Mouse (Mus musculus) CH12.LX (cell line): ENCODE measurements around the gene Ctss. TPM values are rescaled to one million over a fixed set of nuclear protein-coding genes. Genes with fewer than 3 reads are reported as not detected.

Experiments used
- DNase-seq: peaks from one replicate; pipeline ENCODE4 v3.0.0-alpha.2; 2013; ENCODE audit errors: extremely low read depth
- H3K27ac ChIP-seq: 2 replicates; pipeline ENCODE4 v1.5.1; 2012; ENCODE audit warnings: low read depth, mild to moderate bottlenecking, control low read depth, moderate library complexity; ENCODE audit not compliant: insufficient read depth
- H3K27me3 ChIP-seq: replicated peaks from 2 replicates; pipeline ENCODE3; 2012; ENCODE audit warnings: inconsistent platforms
- H3K36me3 ChIP-seq, 2 experiments: replicated peaks in 1 of 2; 2 replicates each; pipeline versions ENCODE3 to v1.6.1; 2012; ENCODE audit warnings: inconsistent platforms in 1 of 2, low read length in 1 of 2, mild to moderate bottlenecking in 1 of 2, mixed read lengths in 1 of 2, moderate library complexity in 1 of 2; ENCODE audit not compliant: control insufficient read depth in 1 of 2, insufficient read depth in 1 of 2
- H3K4me1 ChIP-seq, 2 experiments: 2 replicates each; pipeline ENCODE4 v1.6.1; 2012; ENCODE audit warnings: inconsistent platforms in 1 of 2, moderate library complexity in 1 of 2; ENCODE audit not compliant: insufficient read depth in 2 of 2, control insufficient read depth in 1 of 2
- H3K4me2 ChIP-seq: 2 replicates; pipeline ENCODE4 v1.6.1; 2012; ENCODE audit warnings: low read depth, mild to moderate bottlenecking, control low read depth; ENCODE audit not compliant: poor library complexity, insufficient read depth, severe bottlenecking
- H3K4me3 ChIP-seq, 3 experiments: fragments of 150-350 bp in 1 of 3; sonication (generic) in 1 of 3; replicated peaks in 1 of 3; 2 replicates each; pipeline versions ENCODE3 to v1.5.1; 2011 to 2012; ENCODE audit warnings: low read depth in 2 of 3, low read length in 2 of 3, mild to moderate bottlenecking in 2 of 3, moderate library complexity in 2 of 3, control low read depth in 1 of 3, improper control_type of control experiment in 1 of 3, inconsistent platforms in 1 of 3, mixed read lengths in 1 of 3; ENCODE audit not compliant: poor library complexity in 1 of 3
- H3K79me2 ChIP-seq: replicated peaks from 2 replicates; pipeline ENCODE4 v1.6.1; 2012; ENCODE audit warnings: mild to moderate bottlenecking, moderate library complexity; ENCODE audit not compliant: control insufficient read depth, poor library complexity, insufficient read depth, severe bottlenecking; ENCODE audit errors: extremely low read depth
- H3K9ac ChIP-seq: 2 replicates; pipeline ENCODE4 v1.6.1; 2012; ENCODE audit warnings: low read depth, mild to moderate bottlenecking, control low read depth, moderate library complexity; ENCODE audit not compliant: insufficient read depth
- H3K9me3 ChIP-seq: replicated peaks from 2 replicates; pipeline ENCODE3; 2012; ENCODE audit warnings: low read length, inconsistent platforms, mixed read lengths
- CHD1 ChIP-seq: IDR thresholded peaks from 2 replicates; pipeline ENCODE4 v1.6.1; 2012; ENCODE audit warnings: low read depth, low read length, improper control_type of control experiment, inconsistent platforms
- CHD2 ChIP-seq: IDR thresholded peaks from 2 replicates; pipeline ENCODE4 v1.6.1; 2011; ENCODE audit warnings: low read length, improper control_type of control experiment
- ELF1 ChIP-seq: IDR thresholded peaks from 2 replicates; pipeline ENCODE4 v1.6.1; 2014; ENCODE audit warnings: low read depth, mild to moderate bottlenecking, inconsistent platforms, low read length, improper control_type of control experiment
- ETS1 ChIP-seq: conservative IDR thresholded peaks from 2 replicates; pipeline ENCODE4 v1.6.1; 2012; ENCODE audit warnings: low read depth, mild to moderate bottlenecking, inconsistent platforms, low read length, improper control_type of control experiment, moderate library complexity
- GABPA ChIP-seq: IDR thresholded peaks from 2 replicates; pipeline ENCODE4 v1.6.1; 2012; ENCODE audit warnings: low read depth, low read length, improper control_type of control experiment, inconsistent platforms; ENCODE audit not compliant: insufficient replicate concordance
- HCFC1 ChIP-seq: IDR thresholded peaks from 2 replicates; pipeline ENCODE4 v1.6.1; 2012; ENCODE audit warnings: low read depth, mild to moderate bottlenecking, inconsistent platforms, low read length, improper control_type of control experiment
- JUN ChIP-seq: IDR thresholded peaks from 2 replicates; pipeline ENCODE4 v1.6.1; 2011; ENCODE audit warnings: low read depth, mild to moderate bottlenecking, low read length, improper control_type of control experiment, moderate library complexity; ENCODE audit not compliant: insufficient read depth
- KAT2A ChIP-seq: IDR thresholded peaks from 2 replicates; pipeline ENCODE4 v1.6.1; 2012; ENCODE audit warnings: low read length, improper control_type of control experiment, inconsistent platforms; ENCODE audit not compliant: insufficient replicate concordance
- MAFK ChIP-seq: IDR thresholded peaks from 2 replicates; pipeline ENCODE4 v1.6.1; 2011; ENCODE audit warnings: low read length, improper control_type of control experiment; ENCODE audit not compliant: insufficient replicate concordance
- MAZ ChIP-seq: IDR thresholded peaks from 2 replicates; pipeline ENCODE4 v1.6.1; 2012; ENCODE audit warnings: low read depth, mild to moderate bottlenecking, inconsistent platforms, low read length, improper control_type of control experiment, moderate library complexity
- MXI1 ChIP-seq: IDR thresholded peaks from 2 replicates; pipeline ENCODE4 v1.6.1; 2011; ENCODE audit warnings: mild to moderate bottlenecking, low read depth, low read length, improper control_type of control experiment
- NELFE ChIP-seq: IDR thresholded peaks from 2 replicates; pipeline ENCODE4 v1.6.1; 2011; ENCODE audit warnings: low read depth, low read length, improper control_type of control experiment
- POLR2AphosphoS2 ChIP-seq: IDR thresholded peaks from 2 replicates; pipeline ENCODE4 v1.6.1; 2011; ENCODE audit warnings: low read depth, low read length, improper control_type of control experiment
- RCOR1 ChIP-seq: conservative IDR thresholded peaks from 2 replicates; pipeline ENCODE4 v1.6.1; 2012; ENCODE audit warnings: low read depth, mild to moderate bottlenecking, inconsistent platforms, low read length, improper control_type of control experiment
- SIN3A ChIP-seq: IDR thresholded peaks from 2 replicates; pipeline ENCODE4 v1.6.1; 2012; ENCODE audit warnings: low read length, improper control_type of control experiment, inconsistent platforms
- SMC3 ChIP-seq: IDR thresholded peaks from 2 replicates; pipeline ENCODE4 v1.6.1; 2011; ENCODE audit warnings: low read depth, low read length, improper control_type of control experiment
- TBP ChIP-seq: conservative IDR thresholded peaks from 2 replicates; pipeline ENCODE4 v1.6.1; 2011; ENCODE audit warnings: low read depth, low read length, improper control_type of control experiment
- UBTF ChIP-seq: IDR thresholded peaks from 2 replicates; pipeline ENCODE4 v1.6.1; 2012; ENCODE audit warnings: low read depth, mild to moderate bottlenecking, inconsistent platforms, low read length, improper control_type of control experiment, moderate library complexity
- ZC3H11A ChIP-seq: IDR thresholded peaks from 2 replicates; pipeline ENCODE4 v1.6.1; 2012; ENCODE audit warnings: low read depth, mild to moderate bottlenecking, inconsistent platforms, low read length, improper control_type of control experiment
- dilution Hi-C: fragments of 300-500 bp; cut with MboI; formaldehyde crosslinking; loops from 2 replicates; pipeline ENCODE4 v1.14.3; 2020; ENCODE audit warnings: low sequenced_read_pairs; ENCODE audit not compliant: extremely low pct_unique_long_range_greater_than_20kb, extremely low pct_ligation_motif_present
- in situ Hi-C: fragments of 300-500 bp; cut with MboI; formaldehyde crosslinking; loops from 3 replicates; pipeline ENCODE4 v1.14.3; 2019; ENCODE audit warnings: low sequenced_read_pairs, low pct_ligation_motif_present, low pct_unique_long_range_greater_than_20kb, mixed read lengths
- polyA plus RNA-seq: library from polyadenylated mRNA; unstranded; fragments of >175 nt; gene quantifications from 2 replicates; pipeline ENCODE4 v1.2.1, GENCODE M21; 2012; ENCODE audit warnings: low read depth; ENCODE audit not compliant: insufficient read length
- total RNA-seq, 2 experiments: library from RNA; depleted of rRNA; stranded (reverse); fragments of 300-350 nt in 1 of 2; fragments of >200 nt in 1 of 2; gene quantifications; 2 replicates each; pipeline ENCODE4 v1.2.3; 2012 to 2014

The Ctss gene
- total and polyA plus RNA-seq, 3 experiments, result 178 to 282 (median 238) TPM

DNA sequence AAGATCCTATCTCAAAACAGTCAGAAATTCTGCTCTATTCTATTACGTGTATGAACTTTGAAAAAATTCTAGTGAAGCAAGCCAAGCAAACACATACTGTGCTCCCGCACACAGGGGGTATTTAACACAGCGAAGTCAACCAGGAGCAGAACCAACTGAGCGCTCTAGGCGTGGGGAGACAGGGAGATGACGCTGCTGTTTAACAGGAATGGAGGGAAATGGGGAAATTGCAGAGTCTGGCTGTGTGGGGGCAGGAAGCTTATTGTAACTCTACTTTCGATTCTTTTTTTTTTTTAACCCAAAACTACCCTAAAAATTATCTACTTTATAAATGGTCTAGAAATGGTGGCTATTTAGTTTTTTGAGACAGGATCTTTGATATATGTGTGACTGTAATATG, 7.7 kb upstream of the Ctss start:
- Histone ChIP-seq H3K4me1 (peaks cover 23 to 49% of the 10 kb centered on the region in 2 experiments), H3K4me2 (no peak overlapping the region)

DNA sequence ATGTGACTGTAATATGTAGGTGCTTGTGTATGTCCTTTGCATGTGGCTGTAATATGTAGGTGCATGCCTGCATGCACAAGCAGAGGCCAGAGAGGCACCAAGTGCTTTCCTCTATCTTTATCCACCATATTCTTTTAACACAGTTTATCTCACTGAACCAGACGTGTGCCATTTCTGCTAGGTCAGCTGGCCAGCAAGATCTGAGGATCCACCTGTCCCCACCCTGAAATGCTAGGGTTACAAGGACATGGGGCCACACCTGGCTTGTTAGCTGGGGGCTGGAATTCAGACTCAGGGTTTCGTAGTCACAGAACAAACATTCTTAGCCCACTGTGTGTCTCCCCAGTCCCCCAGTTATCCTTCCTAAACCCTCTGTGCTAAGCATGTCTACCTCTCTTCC, 7.3 kb upstream of the Ctss start:
- Histone ChIP-seq H3K9ac (no peak overlapping the region), H3K4me1 (peaks cover 25 to 53% of the 10 kb centered on the region in 2 experiments), H3K27ac (no peak overlapping the region), H3K79me2 (no peaks in the 10 kb centered on the region), H3K4me2 (no peak overlapping the region), H3K36me3 (no peaks in the 10 kb centered on the region), H3K9me3 (no peaks in the 10 kb centered on the region), H3K4me3 (no peak overlapping the region), H3K27me3 (no peaks in the 10 kb centered on the region)
- dilution Hi-C loops (no loop called here), in situ Hi-C loops (loop anchor here (25.0 kb wide), 1 partner anchor 243 kb away; the partner anchor contains the start of gene Tars2)
- no peak for DNase-seq
- TF ChIP-seq UBTF (no peak), SIN3A (no peak), MAZ (no peak), KAT2A (no peak), RCOR1 (no peak), JUN (no peak), HCFC1 (no peak), ELF1 (no peak), MAFK (no peak), ETS1 (no peak), CHD2 (no peak), ZC3H11A (no peak), GABPA (no peak), NELFE (no peak), POLR2AphosphoS2 (no peak)

More for the DNA sequence above, 7.7 kb upstream of the Ctss start:
- in situ Hi-C loops, result loop anchor here (25.0 kb wide), 1 partner anchor 243 kb away; the partner anchor contains the start of gene Tars2
- Histone ChIP-seq H3K9me3 (no peaks in the 10 kb centered on the region), H3K27ac (no peak overlapping the region), H3K27me3 (no peaks in the 10 kb centered on the region), H3K36me3 (no peaks in the 10 kb centered on the region), H3K9ac (no peak overlapping the region), H3K4me3 (no peak overlapping the region), H3K79me2 (no peaks in the 10 kb centered on the region)
- no peak for DNase-seq
- dilution Hi-C loops, result no loop called here
- TF ChIP-seq CHD1 (no peak), MAFK (no peak), SMC3 (no peak), SIN3A (no peak), MXI1 (no peak), GABPA (no peak), TBP (no peak), HCFC1 (no peak)
